Mouse (Mus musculus): ENCODE measurements around the gene Grm8. TPM values are rescaled to one million over a fixed set of nuclear protein-coding genes. Genes with fewer than 3 reads are reported as not detected.

The Grm8 gene
- polyA plus RNA-seq, 1 experiment = 0.04 TPM

- H3K27me3 ChIP-seq (ENCODE audit: control insufficient read depth, insufficient read depth, low read length) = no peaks in the 10 kb centered on the region
- no peaks in the 10 kb centered on the region for H3K36me3 ChIP-seq (ENCODE audit: control insufficient read depth, insufficient read depth, low read length)
- TF ChIP-seq CTCF (IDR thresholded peaks at IDR 0.05; ENCODE audit: extremely low read depth, insufficient read depth, insufficient read length, insufficient replicate concordance) = no peak
- TF ChIP-seq POLR2A (IDR thresholded peaks at IDR 0.05; ENCODE audit: low read depth, low read length) = no peak
- WGBS = 87% methylated on average over 4 of the region's 4 CpGs
- H3K4me3 ChIP-seq (ENCODE audit: extremely low read depth, insufficient read depth, insufficient read length) = no peak overlapping the region
- H3K27ac ChIP-seq (ENCODE audit: insufficient read depth, low read length) = no peak overlapping the region
- no peaks in the 10 kb centered on the region for H3K4me1 ChIP-seq (ENCODE audit: control insufficient read depth, insufficient read depth, insufficient read length)
- no peak for DNase-seq (ENCODE audit: low read depth in 1 of 2, low spot score in 2 of 2)
Observed at GRCm38 (mm10) chr6:27340131-27340530, 794.8 kb downstream of the Grm8 start.

GRCm38 (mm10) chr6:27318575-27318974, 816.4 kb downstream of the Grm8 start:
- Histone ChIP-seq H3K27ac (ENCODE audit: insufficient read depth, low read length) (no peak overlapping the region), H3K27me3 (ENCODE audit: control insufficient read depth, insufficient read depth, low read length) (no peaks in the 10 kb centered on the region), H3K4me3 (ENCODE audit: extremely low read depth, insufficient read depth, insufficient read length) (no peak overlapping the region), H3K36me3 (ENCODE audit: control insufficient read depth, insufficient read depth, low read length) (no peaks in the 10 kb centered on the region), H3K4me1 (ENCODE audit: control insufficient read depth, insufficient read depth, insufficient read length) (no peaks in the 10 kb centered on the region)
- TF ChIP-seq POLR2A (IDR thresholded peaks at IDR 0.05; ENCODE audit: low read depth, low read length) (no peak), CTCF (IDR thresholded peaks at IDR 0.05; ENCODE audit: extremely low read depth, insufficient read depth, insufficient read length, insufficient replicate concordance) (no peak)
- WGBS = 15% methylated on average over 1 of the region's 1 CpGs
- no peak for DNase-seq (ENCODE audit: low read depth in 1 of 2, low spot score in 2 of 2)

- H3K27me3 ChIP-seq (ENCODE audit: control insufficient read depth, insufficient read depth, low read length) = no peaks in the 10 kb centered on the region
- no peaks in the 10 kb centered on the region for H3K4me1 ChIP-seq (ENCODE audit: control insufficient read depth, insufficient read depth, insufficient read length)
- H3K27ac ChIP-seq (ENCODE audit: insufficient read depth, low read length) = no peak overlapping the region
- no peak overlapping the region for H3K4me3 ChIP-seq (ENCODE audit: extremely low read depth, insufficient read depth, insufficient read length)
- 66% methylated on average over 3 of the region's 3 CpGs for WGBS
- H3K36me3 ChIP-seq (ENCODE audit: control insufficient read depth, insufficient read depth, low read length) = no peaks in the 10 kb centered on the region
- no peak for DNase-seq (ENCODE audit: low read depth in 1 of 2, low spot score in 2 of 2)
- no peak for TF ChIP-seq CTCF (IDR thresholded peaks at IDR 0.05; ENCODE audit: extremely low read depth, insufficient read depth, insufficient read length, insufficient replicate concordance)
- TF ChIP-seq POLR2A (IDR thresholded peaks at IDR 0.05; ENCODE audit: low read depth, low read length) = no peak
Observed at GRCm38 (mm10) chr6:27317422-27317821, 817.6 kb downstream of the Grm8 start.

- no peaks in the 10 kb centered on the region for H3K36me3 ChIP-seq (ENCODE audit: control insufficient read depth, insufficient read depth, low read length)
- H3K27me3 ChIP-seq (ENCODE audit: control insufficient read depth, insufficient read depth, low read length) = no peaks in the 10 kb centered on the region
- DNase-seq (ENCODE audit: low read depth in 1 of 2, low spot score in 2 of 2) = no peak
- 82% methylated on average over 1 of the region's 1 CpGs for WGBS
- no peak for TF ChIP-seq POLR2A (IDR thresholded peaks at IDR 0.05; ENCODE audit: low read depth, low read length)
- TF ChIP-seq CTCF (IDR thresholded peaks at IDR 0.05; ENCODE audit: extremely low read depth, insufficient read depth, insufficient read length, insufficient replicate concordance) = no peak
- no peak overlapping the region for H3K4me3 ChIP-seq (ENCODE audit: extremely low read depth, insufficient read depth, insufficient read length)
- no peaks in the 10 kb centered on the region for H3K4me1 ChIP-seq (ENCODE audit: control insufficient read depth, insufficient read depth, insufficient read length)
- H3K27ac ChIP-seq (ENCODE audit: insufficient read depth, low read length) = no peak overlapping the region
Observed at GRCm38 (mm10) chr6:27316018-27316417, 819.0 kb downstream of the Grm8 start.

- WGBS = 92% methylated on average over 5 of the region's 5 CpGs
- no peak overlapping the region for H3K27ac ChIP-seq (ENCODE audit: insufficient read depth, low read length)
- H3K4me3 ChIP-seq (ENCODE audit: extremely low read depth, insufficient read depth, insufficient read length) = no peak overlapping the region
- H3K36me3 ChIP-seq (ENCODE audit: control insufficient read depth, insufficient read depth, low read length) = no peaks in the 10 kb centered on the region
- H3K27me3 ChIP-seq (ENCODE audit: control insufficient read depth, insufficient read depth, low read length) = no peaks in the 10 kb centered on the region
- H3K4me1 ChIP-seq (ENCODE audit: control insufficient read depth, insufficient read depth, insufficient read length) = no peaks in the 10 kb centered on the region
- no peak for TF ChIP-seq CTCF (IDR thresholded peaks at IDR 0.05; ENCODE audit: extremely low read depth, insufficient read depth, insufficient read length, insufficient replicate concordance)
- TF ChIP-seq POLR2A (IDR thresholded peaks at IDR 0.05; ENCODE audit: low read depth, low read length) = no peak
- no peak for DNase-seq (ENCODE audit: low read depth in 1 of 2, low spot score in 2 of 2)
Observed at GRCm38 (mm10) chr6:27314273-27315009, 820.5 kb downstream of the Grm8 start.

- TF ChIP-seq POLR2A (IDR thresholded peaks at IDR 0.05; ENCODE audit: low read depth, low read length) (no peak), CTCF (IDR thresholded peaks at IDR 0.05; ENCODE audit: extremely low read depth, insufficient read depth, insufficient read length, insufficient replicate concordance) (no peak)
- Histone ChIP-seq H3K4me3 (ENCODE audit: extremely low read depth, insufficient read depth, insufficient read length) (no peak overlapping the region), H3K4me1 (ENCODE audit: control insufficient read depth, insufficient read depth, insufficient read length) (no peaks in the 10 kb centered on the region), H3K36me3 (ENCODE audit: control insufficient read depth, insufficient read depth, low read length) (no peaks in the 10 kb centered on the region), H3K27ac (ENCODE audit: insufficient read depth, low read length) (no peak overlapping the region), H3K27me3 (ENCODE audit: control insufficient read depth, insufficient read depth, low read length) (no peaks in the 10 kb centered on the region)
- DNase-seq (ENCODE audit: low read depth in 1 of 2, low spot score in 2 of 2) = no peak
Observed at GRCm38 (mm10) chr6:27310401-27310800, 824.6 kb downstream of the Grm8 start.

GRCm38 (mm10) chr6:27305351-27305750, 829.6 kb downstream of the Grm8 start:
- Histone ChIP-seq H3K4me1 (ENCODE audit: control insufficient read depth, insufficient read depth, insufficient read length) (no peaks in the 10 kb centered on the region), H3K4me3 (ENCODE audit: extremely low read depth, insufficient read depth, insufficient read length) (no peak overlapping the region), H3K27me3 (ENCODE audit: control insufficient read depth, insufficient read depth, low read length) (no peaks in the 10 kb centered on the region), H3K36me3 (ENCODE audit: control insufficient read depth, insufficient read depth, low read length) (no peaks in the 10 kb centered on the region), H3K27ac (ENCODE audit: insufficient read depth, low read length) (no peak overlapping the region)
- DNase-seq (ENCODE audit: low read depth in 1 of 2, low spot score in 2 of 2) = no peak
- 84% methylated on average over 2 of the region's 2 CpGs for WGBS
- no peak for TF ChIP-seq CTCF (IDR thresholded peaks at IDR 0.05; ENCODE audit: extremely low read depth, insufficient read depth, insufficient read length, insufficient replicate concordance)
- no peak for TF ChIP-seq POLR2A (IDR thresholded peaks at IDR 0.05; ENCODE audit: low read depth, low read length)

Measured in spleen, adult 2 months (tissue).